Mouse (Mus musculus) heart, postnatal 0 days (tissue): ENCODE measurements at regions not wholly inside any gene's neighbourhood (a gene's known extent, or its start where the extent isn't known, plus 50 kb on each side); places are given as distances from the start of the nearest gene placed in this dataset.

ENCODE experiments used
- CTCF ChIP-seq: IDR thresholded peaks from 2 replicates; pipeline ENCODE4 v1.5.1; 2016; ENCODE audit warnings: antibody characterized with exemption, control low read depth, low read depth
- EP300 ChIP-seq: IDR thresholded peaks from 2 replicates; pipeline ENCODE4 v1.6.1; 2016; ENCODE audit warnings: antibody characterized with exemption, low read depth

DNA sequence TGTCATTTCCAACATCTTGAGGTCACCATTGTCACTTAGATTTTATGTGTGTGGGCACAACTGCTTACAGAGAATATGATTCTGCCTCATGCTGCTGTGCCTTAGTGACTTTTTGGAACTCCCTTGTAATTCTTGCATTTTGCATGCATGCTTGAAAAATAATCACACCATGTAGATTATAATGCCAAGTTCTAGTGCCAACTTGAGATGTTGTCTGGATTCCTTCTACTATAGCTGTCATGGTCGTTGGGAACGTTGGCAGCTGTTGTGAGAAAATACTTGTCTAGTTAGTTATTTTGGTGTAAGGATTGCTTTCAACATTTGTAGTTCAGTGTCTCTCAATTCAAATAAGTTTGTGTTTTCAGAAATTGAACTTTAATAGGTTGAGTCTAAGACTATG lies 365.6 kb upstream of the Nectin3 start:
- no peak for TF ChIP-seq CTCF
- no peak for TF ChIP-seq EP300
